8 mouse cellular contexts compared by ENCODE assay signal in genomic region chr10:89630052-89630451, GRCm38 (mm10). TPM values are rescaled to one million over a fixed set of nuclear protein-coding genes. Genes with fewer than 3 reads are reported as not detected.
A peak's percentile ranks its signal among the peaks of the same experiment; 100 is the strongest.
DNase-seq lines count a peak whose midpoint lies in the region; ATAC-seq lines count a peak whose summit lies in the region.

No protein-coding gene starts in this region.

- H3K27me3 ChIP-seq in forebrain, embryonic 14.5 days (replicated peaks; ENCODE audit: control insufficient read depth, insufficient read depth, low read length): no peaks in the 10 kb centered on the region
- no peaks in the 10 kb centered on the region for H3K27me3 ChIP-seq in kidney, embryonic 14.5 days (ENCODE audit: control insufficient read depth, insufficient read depth, low read length)

- no peaks in the 10 kb centered on the region for H3K9me3 ChIP-seq in forebrain, embryonic 14.5 days (replicated peaks; ENCODE audit: control insufficient read depth, low read length)
- H3K9me3 ChIP-seq in kidney, embryonic 14.5 days (ENCODE audit: control insufficient read depth, low read length): no peaks in the 10 kb centered on the region

- no peak overlapping the region for H3K4me3 ChIP-seq in forebrain, embryonic 14.5 days (ENCODE audit: low read depth, low read length)
- no peak overlapping the region for H3K4me3 ChIP-seq in kidney, embryonic 14.5 days (ENCODE audit: low read length)

- no peak overlapping the region for H3K4me2 ChIP-seq in forebrain, embryonic 14.5 days (ENCODE audit: low read length)
- no peak overlapping the region for H3K4me2 ChIP-seq in kidney, embryonic 14.5 days (replicated peaks; ENCODE audit: low read depth, low read length)

- 28% methylated on average over 3 of the region's 3 CpGs for WGBS in forebrain, embryonic 14.5 days
- WGBS in kidney, embryonic 14.5 days: 31% methylated on average over 3 of the region's 3 CpGs

- no peak overlapping the region for H3K27ac ChIP-seq in forebrain, embryonic 14.5 days (ENCODE audit: low read depth, low read length)
- no peak overlapping the region for H3K27ac ChIP-seq in kidney, embryonic 14.5 days (ENCODE audit: low read depth, low read length)

- H3K36me3 ChIP-seq in forebrain, embryonic 14.5 days (ENCODE audit: control insufficient read depth, insufficient read depth, low read length): no peaks in the 10 kb centered on the region
- H3K36me3 ChIP-seq in kidney, embryonic 14.5 days (ENCODE audit: control insufficient read depth, insufficient read depth, low read length): no peaks in the 10 kb centered on the region

- H3K9ac ChIP-seq in forebrain, embryonic 14.5 days (ENCODE audit: low read length): no peak overlapping the region
- no peak overlapping the region for H3K9ac ChIP-seq in kidney, embryonic 14.5 days (ENCODE audit: low read depth, low read length)

- H3K4me1 ChIP-seq in forebrain, embryonic 14.5 days (ENCODE audit: control insufficient read depth, insufficient read depth, low read length): no peaks in the 10 kb centered on the region
- no peaks in the 10 kb centered on the region for H3K4me1 ChIP-seq in kidney, embryonic 14.5 days (ENCODE audit: control insufficient read depth, insufficient read depth, low read length)

- ATAC-seq in forebrain, embryonic 14.5 days: peak; percentile 88
- ATAC-seq in kidney, embryonic 14.5 days (ENCODE audit: low FRiP score, low TSS enrichment): peak; percentile 71

- peak; percentile 29 for DNase-seq in adrenal gland, adult 2 months
- DNase-seq in adrenal gland, adult 8-10 months: no peak
- DNase-seq in 3T3-L1 (ENCODE audit: low read depth, low spot score): peak; percentile 88
- peak; percentile 46 for DNase-seq in brain, embryonic 18.5 days (ENCODE audit: low read depth, low spot score)
- peak; percentile 93 for DNase-seq in forebrain, embryonic 14.5 days (ENCODE audit: low spot score)
- peak; percentile 68 for DNase-seq in lung, postnatal 10 days
- peak; percentile 55 to 67 for DNase-seq in right cerebral cortex, postnatal 10 days (ENCODE audit: low spot score in 2 of 2)

RNA-seq across cellular contexts. Expression of gene Slc17a8, which starts 9.0 kb away (rescaled TPM):
- total RNA-seq in adrenal gland, adult 2 months (2021): not detected
- polyA plus RNA-seq in adrenal gland, adult 2 months (2012; rRNA removed): not detected in 2 replicates
- under 1 TPM in 3 of 4 experiments, not detected in 1; 0.06 to 0.19 (median 0.10) TPM for total RNA-seq in adrenal gland, adult 8-10 months (2022)
- 0.07 and 0.11 TPM in 2 replicates for polyA plus RNA-seq in forebrain, embryonic 14.5 days (2014; fragmentation: Nextera tagmentation; extraction: Ambion mirVana)
- polyA plus RNA-seq in kidney, embryonic 14.5 days (2014; fragmentation: Nextera tagmentation; extraction: Ambion mirVana): 0.29 and 0.45 TPM in 2 replicates

RNA-seq across cellular contexts. Expression of gene Scyl2, which starts 56.0 kb away (rescaled TPM):
- 10 to 100 TPM; 36.6 to 57.4 TPM for total RNA-seq in adrenal gland, adult 2 months (2021)
- 11.1 and 13.3 TPM in 2 replicates for polyA plus RNA-seq in adrenal gland, adult 2 months (2012; rRNA removed)
- 10 to 100 TPM; 41.1 to 52.0 (median 48.3) TPM for total RNA-seq in adrenal gland, adult 8-10 months (2022)
- 17.1 and 20.2 TPM in 2 replicates for polyA plus RNA-seq in forebrain, embryonic 14.5 days (2014; fragmentation: Nextera tagmentation; extraction: Ambion mirVana)
- 9.2 and 16.0 TPM in 2 replicates for polyA plus RNA-seq in kidney, embryonic 14.5 days (2014; fragmentation: Nextera tagmentation; extraction: Ambion mirVana)
